ENCODE assay signal across 24 mouse cellular contexts in the genomic region with DNA sequence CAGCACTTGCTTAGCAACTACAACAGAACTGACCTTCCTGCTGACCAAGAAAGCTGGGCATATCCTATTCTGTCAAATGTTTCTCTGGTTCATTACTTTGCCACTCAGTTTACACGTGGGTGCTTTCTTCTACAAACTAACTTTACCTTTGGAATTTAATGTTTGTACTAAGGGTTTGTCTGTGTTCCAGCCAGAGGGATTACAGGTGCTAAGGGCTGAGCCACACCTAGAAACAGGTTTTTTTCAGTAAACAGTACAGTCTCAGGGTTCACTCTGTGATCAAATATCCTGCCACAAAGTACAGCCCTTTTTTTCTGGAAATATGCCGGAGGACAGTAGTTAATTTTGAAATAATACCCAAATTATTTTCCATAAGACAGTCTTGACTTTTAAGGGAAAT. TPM values are rescaled to one million over a fixed set of nuclear protein-coding genes. Genes with fewer than 3 reads are reported as not detected.
DNase-seq lines count a peak whose midpoint lies in the region; ATAC-seq lines count a peak whose summit lies in the region.
"Had no signal": no experiment of that assay in that cellular context is flagged by ENCODE, and none has a peak within 500 bp of the region (broad histone marks: within the 10 kb centered on the region; RNA-seq: fewer than 3 reads in every experiment).

No protein-coding gene starts in this region.

- H3K36me3 ChIP-seq in liver, embryonic 13.5 days, result peaks cover 65% of the 10 kb centered on the region
- H3K36me3 ChIP-seq in intestine, embryonic 15.5 days, result peaks cover 20% of the 10 kb centered on the region
- peaks cover 42% of the 10 kb centered on the region for H3K36me3 ChIP-seq in liver, embryonic 15.5 days (replicated peaks)
- peaks cover 17% of the 10 kb centered on the region; the same call in 1 of the 2 replicates for H3K36me3 ChIP-seq in stomach, embryonic 16.5 days (ENCODE audit: control insufficient read depth, insufficient read depth, low read length)

- WGBS in liver, embryonic 13.5 days (ENCODE audit: insufficient replicate concordance), result 80% methylated on average over 2 of the region's 2 CpGs
- WGBS in intestine, embryonic 15.5 days, result 73% methylated on average over 2 of the region's 2 CpGs
- WGBS in liver, embryonic 15.5 days (ENCODE audit: insufficient replicate concordance), result 74% methylated on average over 2 of the region's 2 CpGs
- WGBS in stomach, embryonic 16.5 days, result 60% methylated on average over 2 of the region's 2 CpGs

- peaks cover 9% of the 10 kb centered on the region for H3K4me1 ChIP-seq in liver, embryonic 13.5 days (replicated peaks)
- H3K4me1 ChIP-seq in intestine, embryonic 15.5 days (replicated peaks), result peaks cover 4% of the 10 kb centered on the region; the same call in 1 of the 2 replicates
- peaks cover 6% of the 10 kb centered on the region; the same call in 1 of the 2 replicates for H3K4me1 ChIP-seq in liver, embryonic 15.5 days (replicated peaks)
- H3K4me1 ChIP-seq in stomach, embryonic 16.5 days (ENCODE audit: control insufficient read depth, insufficient read depth, low read length), result peaks cover 7% of the 10 kb centered on the region; the same call in 1 of the 2 replicates
- H3K4me1 ChIP-seq: embryonic facial prominence, embryonic 12.5 days; forebrain, embryonic 12.5 days; heart, embryonic 15.5 days; limb, embryonic 10.5 days had no signal

- H3K9ac ChIP-seq in liver, embryonic 13.5 days, result no peak overlapping the region
- no peak overlapping the region for H3K9ac ChIP-seq in intestine, embryonic 15.5 days
- H3K9ac ChIP-seq in liver, embryonic 15.5 days, result no peak overlapping the region
- H3K9ac ChIP-seq in stomach, embryonic 16.5 days (ENCODE audit: low read length), result no peak overlapping the region
- H3K9ac ChIP-seq: embryonic facial prominence, embryonic 12.5 days; forebrain, embryonic 12.5 days; heart, embryonic 15.5 days; hindbrain, embryonic 14.5 days; kidney, embryonic 15.5 days had no signal

- no peak overlapping the region for H3K27ac ChIP-seq in liver, embryonic 13.5 days
- H3K27ac ChIP-seq in intestine, embryonic 15.5 days, result peak overlapping the region; percentile 15
- H3K27ac ChIP-seq in liver, embryonic 15.5 days (replicated peaks), result peak overlapping the region; percentile 24; the same call in 1 of the 2 replicates
- H3K27ac ChIP-seq in stomach, embryonic 16.5 days (ENCODE audit: low read length), result peak overlapping the region; percentile 88
- H3K27ac ChIP-seq: embryonic facial prominence, embryonic 12.5 days; forebrain, embryonic 12.5 days; heart, embryonic 15.5 days; hindbrain, embryonic 14.5 days; kidney, embryonic 15.5 days; limb, embryonic 10.5 days had no signal

- H3K9me3 ChIP-seq in liver, embryonic 13.5 days (replicated peaks), result no peaks in the 10 kb centered on the region
- H3K9me3 ChIP-seq in intestine, embryonic 15.5 days, result no peaks in the 10 kb centered on the region
- H3K9me3 ChIP-seq in liver, embryonic 15.5 days (replicated peaks), result no peaks in the 10 kb centered on the region
- H3K9me3 ChIP-seq in stomach, embryonic 16.5 days (replicated peaks; ENCODE audit: control insufficient read depth, low read length), result no peaks in the 10 kb centered on the region
- H3K9me3 ChIP-seq: embryonic facial prominence, embryonic 12.5 days; forebrain, embryonic 12.5 days; heart, embryonic 15.5 days; kidney, embryonic 15.5 days; limb, embryonic 10.5 days had no signal

- no peaks in the 10 kb centered on the region for H3K27me3 ChIP-seq in liver, embryonic 13.5 days
- H3K27me3 ChIP-seq in intestine, embryonic 15.5 days (replicated peaks), result no peaks in the 10 kb centered on the region
- no peaks in the 10 kb centered on the region for H3K27me3 ChIP-seq in liver, embryonic 15.5 days
- no peaks in the 10 kb centered on the region for H3K27me3 ChIP-seq in stomach, embryonic 16.5 days (ENCODE audit: control insufficient read depth, insufficient read depth, low read length)
- H3K27me3 ChIP-seq: embryonic facial prominence, embryonic 12.5 days; forebrain, embryonic 12.5 days; heart, embryonic 15.5 days; kidney, embryonic 15.5 days had no signal

- no peak for DNase-seq in liver, embryonic 13.5 days
- no peak for DNase-seq in liver
- no peak for DNase-seq in adrenal gland, postnatal 10 days
- no peak for DNase-seq in left cerebral cortex, adult 18-20 months (ENCODE audit: low spot score in 2 of 2)
- DNase-seq: cerebellum, adult 11-12 months; cerebellum, postnatal 14 days; heart, postnatal 4 days; kidney, adult 11 months; kidney, postnatal 36 days; layer of hippocampus, adult 9-11 months; lung, adult 2 months; lung, postnatal 4 days had no signal

- H3K4me2 ChIP-seq in liver, embryonic 13.5 days, result no peak overlapping the region
- 0 out of 2 replicates have a peak overlapping the region, but pooled peaks have one; percentile 19 for H3K4me2 ChIP-seq in intestine, embryonic 15.5 days (replicated peaks)
- H3K4me2 ChIP-seq in liver, embryonic 15.5 days, result no peak overlapping the region
- H3K4me2 ChIP-seq in stomach, embryonic 16.5 days (ENCODE audit: low read depth, low read length), result peak overlapping the region; percentile 19; the same call in 1 of the 2 replicates
- H3K4me2 ChIP-seq: embryonic facial prominence, embryonic 12.5 days; forebrain, embryonic 12.5 days; heart, embryonic 15.5 days; hindbrain, embryonic 14.5 days; kidney, embryonic 15.5 days had no signal

- no peak overlapping the region for H3K4me3 ChIP-seq in liver, embryonic 13.5 days (replicated peaks)
- H3K4me3 ChIP-seq in intestine, embryonic 15.5 days (replicated peaks), result no peak overlapping the region
- no peak overlapping the region for H3K4me3 ChIP-seq in liver, embryonic 15.5 days (replicated peaks)
- H3K4me3 ChIP-seq in stomach, embryonic 16.5 days (replicated peaks; ENCODE audit: low read length), result no peak overlapping the region
- H3K4me3 ChIP-seq: embryonic facial prominence, embryonic 12.5 days; erythroblast, embryonic 14.5 days; forebrain, embryonic 12.5 days; heart, embryonic 15.5 days; kidney, embryonic 15.5 days; limb, embryonic 10.5 days had no signal

- ATAC-seq in liver, embryonic 13.5 days (ENCODE audit: low read depth), result peak; percentile 47; the same call in 1 of the 2 replicates
- peak; percentile 85 for ATAC-seq in intestine, embryonic 15.5 days
- ATAC-seq in liver, embryonic 15.5 days (ENCODE audit: insufficient read depth), result peak; percentile 71
- ATAC-seq in stomach, embryonic 16.5 days (ENCODE audit: insufficient read depth, low FRiP score), result peak; percentile 89
- ATAC-seq: midbrain, embryonic 16.5 days had no signal

RNA-seq across cellular contexts. Expression of gene Plac8, which starts 23.8 kb away (rescaled TPM):
- polyA plus RNA-seq in liver, embryonic 13.5 days (2015; fragmentation: Nextera tagmentation; extraction: Ambion mirVana), result 56.3 and 58.7 TPM in 2 replicates
- polyA plus RNA-seq in intestine, embryonic 15.5 days (2015; fragmentation: Nextera tagmentation; extraction: Ambion mirVana), result 349 and 408 TPM in 2 replicates
- 61.5 and 83.9 TPM in 2 replicates for polyA plus RNA-seq in liver, embryonic 15.5 days (2015; fragmentation: Nextera tagmentation; extraction: Ambion mirVana)
- 226 and 255 TPM in 2 replicates for polyA plus RNA-seq in stomach, embryonic 16.5 days (2015; fragmentation: Nextera tagmentation; extraction: Ambion mirVana)
- total RNA-seq in adrenal gland, postnatal 10 days (2021), result 10 to 100 TPM; 11.4 to 12.4 TPM
- total RNA-seq in left cerebral cortex, adult 18-20 months (2021), result under 1 TPM in 1 of 2 experiments, not detected in 1; 0.53 TPM
- total RNA-seq: left cerebral cortex, adult 8-10 months had no signal

RNA-seq across cellular contexts. Expression of gene Cops4, which starts 30.1 kb away (rescaled TPM):
- 96.0 and 110 TPM in 2 replicates for polyA plus RNA-seq in liver, embryonic 13.5 days (2015; fragmentation: Nextera tagmentation; extraction: Ambion mirVana)
- polyA plus RNA-seq in intestine, embryonic 15.5 days (2015; fragmentation: Nextera tagmentation; extraction: Ambion mirVana), result 164 and 170 TPM in 2 replicates
- 65.8 and 67.6 TPM in 2 replicates for polyA plus RNA-seq in liver, embryonic 15.5 days (2015; fragmentation: Nextera tagmentation; extraction: Ambion mirVana)
- polyA plus RNA-seq in stomach, embryonic 16.5 days (2015; fragmentation: Nextera tagmentation; extraction: Ambion mirVana), result 163 and 168 TPM in 2 replicates
- total RNA-seq in adrenal gland, postnatal 10 days (2021), result 10 to 100 TPM; 70.1 to 73.6 TPM
- 10 to 100 TPM; 84.4 to 85.3 TPM for total RNA-seq in left cerebral cortex, adult 18-20 months (2021)

RNA-seq across cellular contexts. Expression of gene Lin54, which starts 47.8 kb away (rescaled TPM):
- polyA plus RNA-seq in liver, embryonic 13.5 days (2015; fragmentation: Nextera tagmentation; extraction: Ambion mirVana), result 9.3 and 12.1 TPM in 2 replicates
- 12.0 and 13.1 TPM in 2 replicates for polyA plus RNA-seq in intestine, embryonic 15.5 days (2015; fragmentation: Nextera tagmentation; extraction: Ambion mirVana)
- 8.8 and 9.1 TPM in 2 replicates for polyA plus RNA-seq in liver, embryonic 15.5 days (2015; fragmentation: Nextera tagmentation; extraction: Ambion mirVana)
- 11.3 and 12.7 TPM in 2 replicates for polyA plus RNA-seq in stomach, embryonic 16.5 days (2015; fragmentation: Nextera tagmentation; extraction: Ambion mirVana)
- 10 to 100 TPM; 12.6 to 13.0 TPM for total RNA-seq in adrenal gland, postnatal 10 days (2021)
- 10 to 100 TPM; 24.7 to 24.8 TPM for total RNA-seq in left cerebral cortex, adult 18-20 months (2021)

Comparison
In these comparisons a context has a peak if more than half of its experiments do, and no peak if none do; other contexts are left out.
1. H3K4me2 ChIP-seq: peak in intestine, embryonic 15.5 days (single experiment) and stomach, embryonic 16.5 days (single experiment); none in liver, embryonic 13.5 days (single experiment) and liver, embryonic 15.5 days (single experiment).
2. Peak in every context shown above with its lines, with median percentiles within 50 percentile points of each other: ATAC-seq.